Mouse (Mus musculus) layer of hippocampus, adult 8-10 months (tissue): ENCODE results near the gene Bcar1. TPM values are rescaled to one million over a fixed set of nuclear protein-coding genes. Genes with fewer than 3 reads are reported as not detected.

Experiments
- DNase-seq, 2 experiments: peaks; one replicate each; pipeline ENCODE4 v3.0.0; 2022; ENCODE audit warnings: low spot score in 2 of 2
- total RNA-seq, 4 experiments: library from RNA; stranded (reverse); gene quantifications; 2 replicates each; pipeline ENCODE4 v1.2.4; 2022

The Bcar1 gene
- total RNA-seq, 4 experiments from 2014 or later = 58.8 to 73.3 (median 62.6) TPM

- DNase-seq = peak; percentile 77 to 87
These were observed 26.8 kb downstream of the Bcar1 start for GRCm38 (mm10) chr8:111716603-111717487.

- no peak for DNase-seq
These were observed 28.1 kb downstream of the Bcar1 start for GRCm38 (mm10) chr8:111715514-111715913.

GRCm38 (mm10) chr8:111714295-111714694, 29.3 kb downstream of the Bcar1 start:
- no peak for DNase-seq

- no peak for DNase-seq
These were observed 29.8 kb downstream of the Bcar1 start for GRCm38 (mm10) chr8:111713817-111714216.

GRCm38 (mm10) chr8:111713291-111713690, 30.3 kb downstream of the Bcar1 start:
- no peak for DNase-seq

GRCm38 (mm10) chr8:111712588-111712987, 31.0 kb downstream of the Bcar1 start:
- peak in 1 of 2 experiments; percentile 65 for DNase-seq

- DNase-seq = peak; percentile 62 to 74
These were observed 31.5 kb downstream of the Bcar1 start for GRCm38 (mm10) chr8:111712135-111712534.

- no peak for DNase-seq
These were observed 32.7 kb downstream of the Bcar1 start for GRCm38 (mm10) chr8:111710777-111711485.

- DNase-seq = no peak
These were observed 34.4 kb downstream of the Bcar1 start for GRCm38 (mm10) chr8:111709223-111709622.

GRCm38 (mm10) chr8:111708265-111708664, 35.3 kb downstream of the Bcar1 start:
- DNase-seq = no peak

GRCm38 (mm10) chr8:111705699-111706098, 37.9 kb downstream of the Bcar1 start:
- no peak for DNase-seq

GRCm38 (mm10) chr8:111705222-111705621, 38.4 kb downstream of the Bcar1 start:
- no peak for DNase-seq

- DNase-seq = no peak
These were observed 39.0 kb downstream of the Bcar1 start for GRCm38 (mm10) chr8:111704585-111704984.

GRCm38 (mm10) chr8:111701380-111701779, 42.2 kb downstream of the Bcar1 start:
- no peak for DNase-seq

GRCm38 (mm10) chr8:111700740-111701139, 42.9 kb downstream of the Bcar1 start:
- DNase-seq = no peak

- no peak for DNase-seq
These were observed 43.4 kb downstream of the Bcar1 start for GRCm38 (mm10) chr8:111700201-111700600.

GRCm38 (mm10) chr8:111699035-111699434, 44.6 kb downstream of the Bcar1 start:
- DNase-seq = no peak

GRCm38 (mm10) chr8:111697655-111698054, 46.0 kb downstream of the Bcar1 start:
- DNase-seq = no peak

- no peak for DNase-seq
These were observed 48.2 kb downstream of the Bcar1 start for GRCm38 (mm10) chr8:111695441-111695840.

- no peak for DNase-seq
These were observed 50.3 kb downstream of the Bcar1 start for GRCm38 (mm10) chr8:111693261-111693741.

GRCm38 (mm10) chr8:111690960-111691445, 52.6 kb downstream of the Bcar1 start, which contains the start of gene Ctrb1:
Gene Ctrb1 (minus strand): TSS chr8:111691010.
- DNase-seq = no peak

GRCm38 (mm10) chr8:111686881-111687280, 56.7 kb downstream of the Bcar1 start:
- DNase-seq = no peak
